Mouse (Mus musculus) embryo, embryonic 10.5 days (tissue): ENCODE results near the gene Auts2.

ENCODE experiments used
- DNase-seq: peaks from one replicate; pipeline ENCODE4 v3.0.0-alpha.2; 2015; ENCODE audit warnings: low spot score

Auts2 gene

GRCm38 (mm10) chr5:131916791-131917403 is 626.2 kb downstream of the Auts2 start:
- no peak for DNase-seq

GRCm38 (mm10) chr5:131913562-131913961 is 629.6 kb downstream of the Auts2 start:
- DNase-seq, result peak; percentile 24

GRCm38 (mm10) chr5:131912983-131913382 is 630.2 kb downstream of the Auts2 start:
- DNase-seq, result no peak

- no peak for DNase-seq
These were observed 636.8 kb downstream of the Auts2 start for GRCm38 (mm10) chr5:131906313-131906712.

- DNase-seq, result peak; percentile 35
These were observed 638.7 kb downstream of the Auts2 start for GRCm38 (mm10) chr5:131904478-131904877.

- no peak for DNase-seq
These were observed 645.0 kb downstream of the Auts2 start for GRCm38 (mm10) chr5:131898048-131898638.

GRCm38 (mm10) chr5:131886636-131887035 is 656.5 kb downstream of the Auts2 start:
- no peak for DNase-seq

- no peak for DNase-seq
These were observed 666.6 kb downstream of the Auts2 start for GRCm38 (mm10) chr5:131876569-131876968.

GRCm38 (mm10) chr5:131875976-131876375 is 667.2 kb downstream of the Auts2 start:
- DNase-seq, result no peak

GRCm38 (mm10) chr5:131873116-131873515 is 670.0 kb downstream of the Auts2 start:
- no peak for DNase-seq

GRCm38 (mm10) chr5:131869711-131870499 is 673.2 kb downstream of the Auts2 start:
- no peak for DNase-seq

GRCm38 (mm10) chr5:131865200-131865599 is 677.9 kb downstream of the Auts2 start:
- no peak for DNase-seq

GRCm38 (mm10) chr5:131857976-131858375 is 685.2 kb downstream of the Auts2 start:
- DNase-seq, result no peak

- DNase-seq, result peak; percentile 85
These were observed 687.8 kb downstream of the Auts2 start for GRCm38 (mm10) chr5:131855358-131855757.

GRCm38 (mm10) chr5:131851597-131852453 is 691.3 kb downstream of the Auts2 start:
- peak; percentile 71 for DNase-seq

GRCm38 (mm10) chr5:131850632-131851335 is 692.4 kb downstream of the Auts2 start:
- no peak for DNase-seq

- DNase-seq, result no peak
These were observed 693.5 kb downstream of the Auts2 start for GRCm38 (mm10) chr5:131849644-131850043.

- DNase-seq, result no peak
These were observed 698.7 kb downstream of the Auts2 start for GRCm38 (mm10) chr5:131844519-131844800.

GRCm38 (mm10) chr5:131843766-131844518 is 699.2 kb downstream of the Auts2 start:
- DNase-seq, result no peak

- peak; percentile 22 for DNase-seq
These were observed 703.4 kb downstream of the Auts2 start for GRCm38 (mm10) chr5:131839657-131840315.
